Comparison of ENCODE assay signal across 12 mouse cellular contexts in the genomic region with DNA sequence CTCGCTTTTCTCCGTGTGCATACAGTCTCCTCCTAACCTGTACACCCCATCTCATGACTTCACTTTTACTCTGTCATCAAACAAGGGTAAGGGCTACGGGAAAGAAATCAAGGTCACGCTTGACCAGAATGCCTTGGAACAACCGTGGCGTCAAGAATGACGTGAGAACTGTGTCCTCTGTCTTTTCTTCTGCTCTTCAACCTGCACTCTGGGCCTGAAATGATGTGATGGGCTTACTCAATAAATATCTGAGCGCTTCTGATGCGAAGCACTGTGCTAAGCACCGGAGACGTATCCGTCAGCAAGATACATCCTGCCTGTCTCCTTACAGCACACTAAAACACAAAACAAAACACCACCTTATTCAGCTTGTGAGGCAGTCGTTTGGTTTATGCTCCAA.
"Had no signal": no experiment of that assay in that cellular context is flagged by ENCODE, and none has a peak within 500 bp of the region (broad histone marks: within the 10 kb centered on the region; RNA-seq: fewer than 3 reads in every experiment).

No protein-coding gene starts in this region.

- H3K27ac ChIP-seq: limb, embryonic 10.5 days; liver, embryonic 13.5 days; lung, embryonic 15.5 days; midbrain, embryonic 12.5 days; stomach, postnatal 0 days had no signal

- H3K4me3 ChIP-seq: limb, embryonic 10.5 days; liver, embryonic 13.5 days; lung, embryonic 15.5 days; midbrain, embryonic 12.5 days had no signal

- DNase-seq: kidney, adult 11 months; kidney, postnatal 10 days; kidney, postnatal 4 days; liver, embryonic 13.5 days; liver, postnatal 0 days; right cerebral cortex, adult 18-20 months; right cerebral cortex, postnatal 25 days; thymus, postnatal 4 days had no signal
